Mouse (Mus musculus) G1E (cell line): Measurements from ENCODE around the gene Rnf217.

Source experiments
- CTCF ChIP-seq: IDR thresholded peaks from 2 replicates; pipeline ENCODE4 v1.5.1; 2012; ENCODE audit warnings: low read depth, low read length, inconsistent platforms, mixed read lengths
- GATA1 ChIP-seq: IDR thresholded peaks from 2 replicates; pipeline ENCODE4 v1.6.1; 2012; ENCODE audit warnings: borderline replicate concordance, low read length, inconsistent platforms, mixed read lengths
- POLR2AphosphoS5 ChIP-seq: IDR thresholded peaks from 2 replicates; pipeline ENCODE4 v1.6.1; 2012; ENCODE audit warnings: low read depth, low read length, inconsistent platforms; ENCODE audit not compliant: insufficient replicate concordance

- no peak for TF ChIP-seq CTCF
- no peak for TF ChIP-seq GATA1
- TF ChIP-seq POLR2AphosphoS5 = no peak
These were observed 161.9 kb downstream of the Rnf217 start for GRCm38 (mm10) chr10:31447083-31447482.
